Mouse (Mus musculus) embryonic facial prominence, embryonic 15.5 days (tissue): Measurements from ENCODE around the gene Gpr152. TPM values are rescaled to one million over a fixed set of nuclear protein-coding genes. Genes with fewer than 3 reads are reported as not detected.
"Not testable (repeated sequence)": the region's sequence is repeated elsewhere in the genome, so short reads cannot be mapped to it uniquely, and the experiment has no call there.

Source experiments
- ATAC-seq: fragments of 200-750 bp; cut with Nextera tagmentation; 2 replicates; pipeline ENCODE4 v1.8.0; 2017; ENCODE audit warnings: low read depth, moderate TSS enrichment; ENCODE audit not compliant: insufficient number of reproducible peaks, low FRiP score, low TSS enrichment
- H3K27ac ChIP-seq: fragments of 300-500 bp; sonication (generic); replicated peaks from 2 replicates; pipeline ENCODE4 v1.5.1; 2015; ENCODE audit warnings: mild to moderate bottlenecking, inconsistent platforms
- H3K27me3 ChIP-seq: fragments of 300-500 bp; sonication (generic); 2 replicates; pipeline ENCODE4 v1.6.1; 2015; ENCODE audit warnings: inconsistent platforms
- H3K36me3 ChIP-seq: fragments of 300-500 bp; sonication (generic); 2 replicates; pipeline ENCODE4 v1.6.1; 2015; ENCODE audit warnings: mild to moderate bottlenecking, inconsistent platforms
- H3K4me1 ChIP-seq: fragments of 300-500 bp; sonication (generic); 2 replicates; pipeline ENCODE4 v1.6.1; 2015; ENCODE audit warnings: inconsistent platforms
- H3K4me2 ChIP-seq: fragments of 300-500 bp; sonication (generic); replicated peaks from 2 replicates; pipeline ENCODE4 v1.6.1; 2015; ENCODE audit warnings: mild to moderate bottlenecking, inconsistent platforms
- H3K4me3 ChIP-seq: fragments of 300-500 bp; sonication (generic); replicated peaks from 2 replicates; pipeline ENCODE4 v1.5.1; 2015; ENCODE audit warnings: mild to moderate bottlenecking, inconsistent platforms
- H3K9ac ChIP-seq: fragments of 300-500 bp; sonication (generic); 2 replicates; pipeline ENCODE4 v1.6.1; 2015; ENCODE audit warnings: inconsistent platforms
- H3K9me3 ChIP-seq: fragments of 300-500 bp; sonication (generic); replicated peaks from 2 replicates; pipeline ENCODE4 v1.6.1; 2016; ENCODE audit warnings: inconsistent platforms
- WGBS: fragments of 180-500 bp; shearing (Covaris S2); methylation state at CpG from one replicate; pipeline ENCODE4 v1.1.7; 2015; 5-methylcytosine and 5-hydroxymethylcytosine counted together
- polyA plus RNA-seq: library from polyadenylated mRNA; unstranded; fragments of >200 nt; fragmentation: Nextera tagmentation; extraction: Ambion mirVana; gene quantifications from 2 replicates; pipeline ENCODE4 v1.2.1, GENCODE M21; 2015

The Gpr152 gene
- polyA plus RNA-seq, 1 experiment from 2014 or later = not detected

GRCm38 (mm10) chr19:4131768-4132167, 7.8 kb upstream of the Gpr152 start:
- no peak overlapping the region for H3K4me3 ChIP-seq
- H3K9me3 ChIP-seq = no peaks in the 10 kb centered on the region
- 84% methylated on average over 2 of the region's 2 CpGs for WGBS
- H3K27ac ChIP-seq = no peak overlapping the region
- no peaks in the 10 kb centered on the region for H3K27me3 ChIP-seq
- H3K9ac ChIP-seq = no peak overlapping the region
- no peak overlapping the region for H3K4me2 ChIP-seq
- peaks cover 44% of the 10 kb centered on the region for H3K36me3 ChIP-seq
- ATAC-seq = no peak
- peaks cover 10% of the 10 kb centered on the region for H3K4me1 ChIP-seq

- 84% methylated on average over 4 of the region's 4 CpGs for WGBS
- Histone ChIP-seq H3K9me3 (no peaks in the 10 kb centered on the region), H3K4me2 (no peak overlapping the region), H3K27ac (no peak overlapping the region), H3K4me1 (no peaks in the 10 kb centered on the region), H3K9ac (no peak overlapping the region), H3K4me3 (no peak overlapping the region), H3K36me3 (peaks cover 31% of the 10 kb centered on the region), H3K27me3 (no peaks in the 10 kb centered on the region)
- ATAC-seq = no peak
Observed at GRCm38 (mm10) chr19:4134354-4134753, 5.2 kb upstream of the Gpr152 start.

DNA sequence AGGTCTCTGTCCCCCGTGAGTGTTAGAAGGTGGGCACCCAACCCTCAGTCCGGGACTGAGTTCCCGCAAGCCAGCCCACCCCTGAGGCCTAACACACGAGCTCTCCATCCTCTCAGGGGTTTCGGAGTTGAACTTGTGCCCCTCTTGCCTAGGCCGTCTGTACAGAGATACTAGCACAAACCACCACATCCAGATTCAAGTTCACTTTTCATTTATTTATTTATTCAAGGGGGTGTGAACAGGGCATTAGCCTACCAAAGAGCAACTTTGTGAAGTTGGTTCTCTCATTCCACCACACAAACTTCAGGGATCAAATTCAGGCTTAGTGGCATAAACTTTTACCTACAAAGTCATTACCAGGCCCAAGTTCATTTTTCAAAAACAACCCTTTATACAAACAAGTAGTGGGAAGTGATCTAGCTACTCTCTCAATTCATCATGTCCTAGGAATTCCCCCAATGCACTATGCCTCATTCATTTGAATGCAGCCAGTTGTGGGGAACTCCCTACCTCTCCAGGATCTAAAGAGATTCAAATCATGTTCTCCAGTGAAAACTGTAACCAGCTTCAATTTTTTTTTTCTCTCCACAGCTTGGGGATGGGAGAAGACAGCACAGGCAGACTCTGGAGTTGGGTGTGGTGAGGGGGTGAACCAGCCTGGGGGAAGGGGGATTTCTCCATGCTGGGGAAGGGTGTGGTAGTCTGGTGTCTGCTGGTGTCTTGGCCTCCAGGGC, 4.2 kb upstream of the Gpr152 start:
- H3K9ac ChIP-seq, H3K27me3 ChIP-seq, H3K9me3 ChIP-seq, H3K4me3 ChIP-seq, H3K4me1 ChIP-seq, H3K4me2 ChIP-seq, ATAC-seq, H3K27ac ChIP-seq: not testable (repeated sequence)
- H3K36me3 ChIP-seq = peaks cover 22% of the 10 kb centered on the region
- 77% methylated on average over 6 of the region's 6 CpGs for WGBS

DNA sequence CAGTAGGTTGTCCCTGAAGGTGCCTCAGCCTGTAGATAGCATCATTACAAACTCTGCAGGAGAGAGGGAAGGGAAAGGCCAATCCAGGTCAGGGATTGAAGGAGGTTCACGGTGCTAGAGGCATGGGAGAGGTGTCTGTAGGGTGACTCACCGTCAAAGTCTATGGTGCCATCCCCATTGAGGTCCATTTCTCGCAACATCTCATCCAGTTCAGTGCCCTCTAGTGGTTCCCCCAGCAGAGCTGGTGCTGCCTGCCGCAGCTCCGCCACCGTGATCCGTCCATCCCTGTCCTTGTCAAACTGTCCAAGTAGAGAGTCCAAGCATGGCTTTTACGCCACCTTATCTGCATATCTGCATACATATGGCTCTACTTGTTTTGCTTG, 3.6 kb upstream of the Gpr152 start:
- not testable (repeated sequence) for H3K4me2 ChIP-seq, H3K4me1 ChIP-seq, H3K27ac ChIP-seq, H3K9me3 ChIP-seq, ATAC-seq, H3K9ac ChIP-seq, H3K4me3 ChIP-seq, H3K27me3 ChIP-seq
- 12% methylated on average over 8 of the region's 8 CpGs for whole genome bisulfite sequencing
- peaks cover 20% of the 10 kb centered on the region for H3K36me3 ChIP-seq

- Histone ChIP-seq H3K27ac (no peak overlapping the region), H3K4me3 (no peak overlapping the region), H3K9ac (no peak overlapping the region), H3K27me3 (no peaks in the 10 kb centered on the region), H3K4me2 (no peak overlapping the region), H3K9me3 (no peaks in the 10 kb centered on the region), H3K4me1 (no peaks in the 10 kb centered on the region), H3K36me3 (peaks cover 15% of the 10 kb centered on the region)
- WGBS = 78% methylated on average over 5 of the region's 5 CpGs
- ATAC-seq = no peak
Observed at GRCm38 (mm10) chr19:4136463-4136862, 3.1 kb upstream of the Gpr152 start.

DNA sequence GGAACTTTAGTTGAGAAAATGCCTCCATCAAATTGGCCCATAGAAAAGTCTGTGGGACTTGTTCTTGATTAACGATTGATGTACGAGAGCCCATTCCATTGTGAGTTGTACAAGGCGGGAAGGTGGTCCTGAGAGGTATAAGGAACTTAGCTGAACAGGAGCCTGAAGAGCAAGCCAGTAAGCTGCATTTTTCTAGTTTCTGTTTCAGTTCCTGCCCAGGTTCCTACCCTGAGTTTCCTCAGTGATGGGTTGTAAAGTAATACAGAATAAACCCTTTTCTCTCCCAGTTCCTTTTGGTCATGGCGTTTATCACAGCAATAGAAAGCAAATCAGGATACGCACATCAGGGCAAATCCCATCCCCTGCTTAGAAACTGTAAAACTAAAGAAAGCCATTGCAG, 1.7 kb upstream of the Gpr152 start:
- Histone ChIP-seq H3K36me3 (peaks cover under 1% of the 10 kb centered on the region; the same call in 1 of the 2 replicates), H3K9me3 (no peaks in the 10 kb centered on the region), H3K4me1 (no peaks in the 10 kb centered on the region), H3K4me2 (no peak overlapping the region), H3K4me3 (no peak overlapping the region), H3K27ac (no peak overlapping the region), H3K27me3 (no peaks in the 10 kb centered on the region), H3K9ac (no peak overlapping the region)
- ATAC-seq = no peak
- 84% methylated on average over 5 of the region's 5 CpGs for WGBS

DNA sequence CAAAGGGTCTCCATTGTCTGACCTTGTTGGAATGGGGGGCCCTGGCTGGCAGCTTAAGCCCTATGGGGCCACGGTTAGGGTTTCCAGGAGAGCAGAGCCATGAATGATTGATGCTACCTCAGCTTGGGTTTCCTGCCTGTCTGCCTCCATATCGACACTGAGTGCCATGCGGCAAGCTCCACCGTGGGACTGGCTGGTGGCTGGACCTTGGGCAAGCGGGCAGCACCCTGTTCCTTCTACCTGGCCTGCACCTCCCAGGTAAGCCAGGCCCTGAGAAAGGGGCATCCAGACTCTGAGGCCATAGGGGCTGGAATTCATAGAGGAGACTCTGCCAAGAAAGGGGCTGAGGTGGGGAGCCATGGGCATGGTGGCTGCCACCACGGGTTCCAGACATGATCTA, 560 bp downstream of the Gpr152 start:
- Histone ChIP-seq H3K27me3 (no peaks in the 10 kb centered on the region), H3K4me3 (no peak overlapping the region), H3K4me1 (no peaks in the 10 kb centered on the region), H3K27ac (no peak overlapping the region), H3K9me3 (no peaks in the 10 kb centered on the region), H3K4me2 (no peak overlapping the region), H3K36me3 (no peaks in the 10 kb centered on the region), H3K9ac (no peak overlapping the region)
- ATAC-seq = no peak
- WGBS = 79% methylated on average over 6 of the region's 6 CpGs

DNA sequence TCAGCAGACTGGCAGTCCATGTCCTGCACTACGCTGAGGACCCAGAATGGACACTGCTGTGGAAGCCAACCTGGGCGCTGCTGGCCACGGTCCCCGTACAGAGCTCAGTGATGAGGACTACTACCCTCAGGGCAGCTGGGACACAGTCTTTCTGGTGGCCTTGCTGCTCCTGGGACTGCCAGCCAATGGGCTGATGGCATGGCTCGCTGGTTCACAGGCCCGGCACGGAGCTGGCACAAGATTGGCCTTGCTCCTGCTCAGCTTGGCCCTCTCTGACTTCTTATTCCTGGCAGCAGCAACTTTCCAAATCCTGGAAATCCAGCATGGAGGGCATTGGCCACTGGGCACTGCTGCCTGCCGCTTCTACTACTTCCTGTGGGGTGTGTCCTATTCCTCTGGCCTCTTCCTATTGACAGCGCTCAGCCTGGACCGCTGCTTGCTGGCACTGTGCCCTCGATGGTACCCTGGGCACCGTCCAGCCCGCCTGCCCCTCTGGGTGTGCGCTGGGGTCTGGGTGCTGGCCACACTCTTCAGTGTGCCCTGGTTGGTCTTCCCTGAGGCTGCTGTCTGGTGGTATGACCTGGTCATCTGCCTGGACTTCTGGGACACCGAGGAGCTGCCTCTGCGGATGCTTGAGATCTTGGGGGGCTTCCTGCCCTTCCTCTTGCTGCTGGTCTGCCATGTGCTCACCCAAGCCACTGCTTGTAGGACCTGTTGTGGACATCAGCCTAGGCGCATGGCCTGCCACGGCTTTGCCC, 3.0 kb downstream of the Gpr152 start:
- Histone ChIP-seq H3K9ac (no peak overlapping the region), H3K9me3 (no peaks in the 10 kb centered on the region), H3K4me3 (no peak overlapping the region), H3K27me3 (no peaks in the 10 kb centered on the region), H3K36me3 (no peaks in the 10 kb centered on the region), H3K4me2 (no peak overlapping the region), H3K27ac (no peak overlapping the region), H3K4me1 (no peaks in the 10 kb centered on the region)
- 86% methylated on average over 18 of the region's 18 CpGs for WGBS
- no peak for ATAC-seq

DNA sequence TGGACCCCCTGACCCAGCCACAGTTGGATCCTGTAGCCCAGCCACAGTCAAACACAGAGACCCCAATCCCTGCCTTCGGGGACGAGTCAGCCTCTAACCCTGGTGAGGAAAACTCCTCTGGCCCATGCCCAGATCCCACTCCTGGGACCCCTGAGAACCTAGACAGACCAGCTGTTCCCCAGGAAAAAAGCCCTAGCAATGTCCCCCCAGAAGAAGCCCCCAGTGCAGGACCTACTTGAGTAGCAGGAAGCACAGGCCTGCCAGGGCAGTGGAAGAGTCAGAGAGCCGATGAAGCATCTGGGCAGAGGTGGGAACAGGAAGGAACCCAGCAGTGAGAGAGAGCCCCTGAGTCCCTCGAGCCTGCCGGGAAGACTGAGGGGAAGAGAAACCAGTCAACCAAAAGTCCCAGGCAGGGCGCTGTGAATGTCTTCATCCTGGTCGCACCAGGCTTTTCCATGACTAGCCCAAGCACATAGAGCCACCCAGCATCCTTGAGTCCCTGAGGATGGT, 4.2 kb downstream of the Gpr152 start, which contains the start of gene Cabp4:
Gene Cabp4, minus strand, starts transcription at position 275 of the 510 bp plus-strand sequence.
- ATAC-seq = no peak
- Histone ChIP-seq H3K27ac (no peak within 1 kb of the TSS), H3K9ac (no peak within 1 kb of the TSS), H3K9me3 (no peaks in the 10 kb centered on the region), H3K4me3 (no peak within 1 kb of the TSS), H3K27me3 (no peaks in the 10 kb centered on the region), H3K4me2 (no peak within 1 kb of the TSS), H3K4me1 (peaks cover 6% of the 10 kb centered on the region), H3K36me3 (no peaks in the 10 kb centered on the region)
- WGBS = 70% methylated on average over 7 of the region's 7 CpGs

GRCm38 (mm10) chr19:4144550-4145498, 5.2 kb downstream of the Gpr152 start:
- no peak overlapping the region for H3K4me3 ChIP-seq
- H3K9me3 ChIP-seq = no peaks in the 10 kb centered on the region
- no peak overlapping the region for H3K9ac ChIP-seq
- no peak for ATAC-seq
- 63% methylated on average over 16 of the region's 16 CpGs for WGBS
- H3K36me3 ChIP-seq = no peaks in the 10 kb centered on the region
- no peak overlapping the region for H3K27ac ChIP-seq
- no peaks in the 10 kb centered on the region for H3K27me3 ChIP-seq
- H3K4me1 ChIP-seq = peaks cover 17% of the 10 kb centered on the region
- H3K4me2 ChIP-seq = no peak overlapping the region

DNA sequence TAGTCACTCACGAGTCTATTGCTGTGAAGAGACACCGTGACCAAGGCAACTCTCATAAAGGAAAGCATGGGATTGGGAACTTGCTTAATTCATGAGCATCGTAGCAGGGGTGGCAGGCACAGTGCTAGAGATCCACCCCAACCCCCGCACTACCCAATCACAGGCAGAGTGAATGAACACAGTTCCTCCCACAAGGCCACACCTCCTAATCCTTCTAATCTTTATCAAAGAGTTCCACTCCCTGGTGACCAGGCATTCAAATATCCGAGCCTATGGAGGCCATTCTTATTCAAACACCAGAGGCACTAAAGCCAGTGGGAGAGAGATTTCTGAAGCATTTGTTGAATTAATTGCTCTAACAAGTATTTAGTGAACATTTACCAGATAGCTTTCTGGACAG, 6.3 kb downstream of the Gpr152 start:
- WGBS = 92% methylated on average over 5 of the region's 5 CpGs
- Histone ChIP-seq H3K4me1 (peaks cover 22% of the 10 kb centered on the region), H3K4me3 (no peak overlapping the region), H3K27me3 (no peaks in the 10 kb centered on the region), H3K9ac (no peak overlapping the region), H3K4me2 (no peak overlapping the region), H3K27ac (no peak overlapping the region), H3K36me3 (peaks cover 11% of the 10 kb centered on the region), H3K9me3 (no peaks in the 10 kb centered on the region)
- no peak for ATAC-seq
